Mouse (Mus musculus) liver, postnatal 0 days (tissue): ENCODE measurements at regions not wholly inside any gene's neighbourhood (a gene's known extent, or its start where the extent isn't known, plus 50 kb on each side); places are given as distances from the start of the nearest gene placed in this dataset.
A peak's percentile ranks its signal among the peaks of the same experiment; 100 is the strongest.

ENCODE experiments used
- ATAC-seq: fragments of 200-750 bp; cut with Nextera tagmentation; 2 replicates; pipeline ENCODE4 v1.8.0; 2017; ENCODE audit warnings: mild to moderate bottlenecking, moderate library complexity
- DNase-seq: peaks from one replicate; pipeline ENCODE4 v3.0.0-alpha.2; 2016
- H3K27ac ChIP-seq: fragments of 300-500 bp; sonication (generic); 2 replicates; pipeline ENCODE4 v1.5.1; 2014; ENCODE audit warnings: antibody characterized with exemption, moderate library complexity, mild to moderate bottlenecking, low read depth
- H3K27me3 ChIP-seq: fragments of 300-500 bp; sonication (generic); 2 replicates; pipeline ENCODE4 v1.6.1; 2014; ENCODE audit warnings: low read length, control low read depth, mixed read lengths; ENCODE audit not compliant: insufficient read depth
- H3K36me3 ChIP-seq: fragments of 300-500 bp; sonication (generic); replicated peaks from 2 replicates; pipeline ENCODE4 v1.6.1; 2014; ENCODE audit warnings: mild to moderate bottlenecking, control low read depth, low read length, moderate library complexity, mixed read lengths; ENCODE audit not compliant: insufficient read depth
- H3K4me1 ChIP-seq: fragments of 300-500 bp; sonication (generic); 2 replicates; pipeline ENCODE4 v1.6.1; 2014; ENCODE audit warnings: antibody characterized with exemption, mild to moderate bottlenecking, control low read depth; ENCODE audit not compliant: insufficient read depth
- H3K4me2 ChIP-seq: fragments of 300-500 bp; sonication (generic); 2 replicates; pipeline ENCODE4 v1.6.1; 2014; ENCODE audit warnings: low read depth, mild to moderate bottlenecking, low read length, moderate library complexity, mixed read lengths
- H3K4me3 ChIP-seq: fragments of 300-500 bp; sonication (generic); 2 replicates; pipeline ENCODE4 v1.5.1; 2014; ENCODE audit warnings: low read depth, low read length
- H3K9ac ChIP-seq: fragments of 300-500 bp; sonication (generic); replicated peaks from 2 replicates; pipeline ENCODE4 v1.6.1; 2014; ENCODE audit warnings: mild to moderate bottlenecking, moderate library complexity
- H3K9me3 ChIP-seq: fragments of 300-500 bp; sonication (generic); 2 replicates; pipeline ENCODE4 v1.6.1; 2016; ENCODE audit warnings: mild to moderate bottlenecking, control low read depth, low read length, mixed read lengths
- CTCF ChIP-seq: sonication (generic); IDR thresholded peaks from 2 replicates; pipeline ENCODE4 v1.5.1; 2016; ENCODE audit warnings: antibody characterized with exemption, low read depth
- EP300 ChIP-seq: IDR thresholded peaks from 2 replicates; pipeline ENCODE4 v1.6.1; 2016; ENCODE audit warnings: antibody characterized with exemption, low read depth, mild to moderate bottlenecking
- WGBS: fragments of 180-500 bp; shearing (Covaris S2); extraction: QIAGEN DNeasy Blood & Tissue Kit; methylation state at CpG from one replicate; pipeline ENCODE4 v1.1.7; 2014; ENCODE audit not compliant: insufficient replicate concordance; 5-methylcytosine and 5-hydroxymethylcytosine counted together

GRCm38 (mm10) chr17:70910238-70910637 lies 56.9 kb upstream of the Tgif1 start:
- no peak for DNase-seq
- no peak overlapping the region for H3K4me3 ChIP-seq
- no peaks in the 10 kb centered on the region for H3K4me1 ChIP-seq
- no peak for ATAC-seq
- no peak overlapping the region for H3K4me2 ChIP-seq
- no peak overlapping the region for H3K9ac ChIP-seq
- 77% methylated on average over 2 of the region's 2 CpGs for WGBS
- H3K36me3 ChIP-seq, result no peaks in the 10 kb centered on the region
- H3K27ac ChIP-seq, result no peak overlapping the region
- no peak for TF ChIP-seq EP300
- peak; percentile 40 for TF ChIP-seq CTCF
- H3K9me3 ChIP-seq, result no peaks in the 10 kb centered on the region
- no peaks in the 10 kb centered on the region for H3K27me3 ChIP-seq

GRCm38 (mm10) chr17:70909573-70909972 lies 56.2 kb upstream of the Tgif1 start:
- H3K9ac ChIP-seq, result no peak overlapping the region
- no peak overlapping the region for H3K4me2 ChIP-seq
- H3K4me1 ChIP-seq, result no peaks in the 10 kb centered on the region
- no peak overlapping the region for H3K27ac ChIP-seq
- no peaks in the 10 kb centered on the region for H3K36me3 ChIP-seq
- no peak for TF ChIP-seq CTCF
- TF ChIP-seq EP300, result no peak
- H3K9me3 ChIP-seq, result no peaks in the 10 kb centered on the region
- H3K4me3 ChIP-seq, result no peak overlapping the region
- H3K27me3 ChIP-seq, result no peaks in the 10 kb centered on the region
- 83% methylated on average over 3 of the region's 3 CpGs for WGBS
- no peak for DNase-seq
- no peak for ATAC-seq

- DNase-seq (no peak), ATAC-seq (no peak)
- no peaks in the 10 kb centered on the region for H3K36me3 ChIP-seq
- no peak overlapping the region for H3K4me3 ChIP-seq
- H3K4me1 ChIP-seq, result no peaks in the 10 kb centered on the region
- H3K9me3 ChIP-seq, result no peaks in the 10 kb centered on the region
- no peak overlapping the region for H3K27ac ChIP-seq
- H3K27me3 ChIP-seq, result no peaks in the 10 kb centered on the region
- H3K9ac ChIP-seq, result no peak overlapping the region
- no peak overlapping the region for H3K4me2 ChIP-seq
- TF ChIP-seq EP300 (no peak), CTCF (no peak)
- 83% methylated on average over 2 of the region's 2 CpGs for WGBS
Measured at GRCm38 (mm10) chr17:70908328-70908727, 55.0 kb upstream of the Tgif1 start.
